Mouse (Mus musculus) thymus, adult 2 months (tissue): ENCODE data around the gene Uhrf1bp1l.

Experiments
- CTCF ChIP-seq: fragments of 200-500 bp; IDR thresholded peaks from 2 replicates; pipeline ENCODE4 v1.5.1; 2012; ENCODE audit warnings: mild to moderate bottlenecking, control low read depth, low read length, moderate library complexity, borderline replicate concordance; ENCODE audit not compliant: control insufficient read depth, poor library complexity, insufficient read depth; ENCODE audit errors: extremely low read depth
- POLR2A ChIP-seq: fragments of 200-500 bp; IDR thresholded peaks from 2 replicates; pipeline ENCODE4 v1.6.1; 2012; ENCODE audit warnings: mild to moderate bottlenecking, low read length, control low read depth, moderate library complexity; ENCODE audit not compliant: control insufficient read depth, poor library complexity, insufficient read depth; ENCODE audit errors: extremely low read depth

DNA sequence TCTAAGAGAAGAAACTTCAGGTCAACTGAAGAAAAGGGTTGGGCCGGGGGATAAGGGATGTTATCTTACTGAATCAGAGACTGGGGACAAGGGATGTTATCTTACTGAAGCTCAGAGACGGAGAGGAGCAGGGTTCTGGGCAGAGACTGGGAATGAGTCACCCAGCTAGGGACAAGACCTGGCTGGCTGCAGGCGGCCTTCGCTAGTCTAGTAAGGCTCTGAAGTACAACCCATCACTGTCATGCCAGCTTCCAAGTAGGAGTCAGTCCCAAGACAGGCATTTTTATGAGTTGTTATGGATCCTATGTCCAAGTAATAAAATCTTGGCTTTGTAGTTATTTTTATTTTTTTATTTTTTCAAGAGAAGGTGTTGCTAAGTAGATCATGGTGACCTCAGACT lies 1.5 kb upstream of the Uhrf1bp1l start:
- TF ChIP-seq CTCF, result no peak
- TF ChIP-seq POLR2A, result no peak
